Mouse (Mus musculus): ENCODE data around the gene Rnf26. TPM values are rescaled to one million over a fixed set of nuclear protein-coding genes. Genes with fewer than 3 reads are reported as not detected.
"Not testable (repeated sequence)": the region's sequence is repeated elsewhere in the genome, so short reads cannot be mapped to it uniquely, and the experiment has no call there.

Gene Rnf26
- total RNA-seq, 2 experiments from 2014 or later, result 13.0 to 15.1 TPM

DNA sequence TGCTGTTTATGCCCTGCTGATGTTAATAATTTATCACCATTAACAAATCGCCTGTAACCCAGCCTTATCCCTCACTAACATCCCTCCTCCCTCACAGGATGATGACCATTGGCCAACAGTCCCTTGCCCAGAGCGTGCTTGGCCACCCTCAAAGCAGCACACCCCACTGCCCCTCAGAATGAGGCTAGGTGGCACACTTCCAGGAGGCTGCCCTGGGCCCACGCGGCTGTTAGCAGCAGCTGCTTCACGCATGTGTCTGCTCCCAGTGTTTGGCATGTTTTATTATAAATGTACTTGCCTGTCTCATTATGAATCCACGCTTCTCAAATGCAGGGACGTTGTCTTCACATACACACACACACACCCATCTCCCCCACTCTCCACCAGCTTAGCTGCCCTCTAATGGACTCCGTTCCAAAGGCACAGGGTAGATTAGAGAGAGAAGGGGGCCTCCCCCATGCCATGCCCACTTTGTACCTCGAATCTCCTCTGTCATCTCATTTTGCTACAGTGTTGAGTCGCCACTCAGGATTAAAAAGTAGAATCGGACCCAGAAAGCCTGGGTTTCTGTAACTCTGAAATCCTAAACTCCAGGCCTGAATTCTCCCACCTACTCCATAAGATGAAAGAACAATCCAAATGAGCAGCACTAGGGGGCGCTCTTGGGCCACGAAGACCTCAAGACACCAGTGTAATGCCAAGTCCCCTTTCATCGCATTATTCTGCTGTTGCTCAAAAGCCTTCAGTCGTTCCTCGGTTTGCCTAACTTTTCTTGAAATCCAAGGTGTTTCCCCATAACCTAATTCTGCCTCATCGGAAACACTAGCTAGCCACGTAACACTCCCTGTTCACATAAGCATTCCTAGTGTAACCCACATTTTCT is 12.5 kb upstream of the Rnf26 start:
- peak; percentile 86 for DNase-seq

- no peak for DNase-seq
Measured at GRCm38 (mm10) chr9:44125026-44125425, 11.7 kb upstream of the Rnf26 start.

- DNase-seq, result no peak
Measured at GRCm38 (mm10) chr9:44124317-44124716, 11.0 kb upstream of the Rnf26 start.

DNA sequence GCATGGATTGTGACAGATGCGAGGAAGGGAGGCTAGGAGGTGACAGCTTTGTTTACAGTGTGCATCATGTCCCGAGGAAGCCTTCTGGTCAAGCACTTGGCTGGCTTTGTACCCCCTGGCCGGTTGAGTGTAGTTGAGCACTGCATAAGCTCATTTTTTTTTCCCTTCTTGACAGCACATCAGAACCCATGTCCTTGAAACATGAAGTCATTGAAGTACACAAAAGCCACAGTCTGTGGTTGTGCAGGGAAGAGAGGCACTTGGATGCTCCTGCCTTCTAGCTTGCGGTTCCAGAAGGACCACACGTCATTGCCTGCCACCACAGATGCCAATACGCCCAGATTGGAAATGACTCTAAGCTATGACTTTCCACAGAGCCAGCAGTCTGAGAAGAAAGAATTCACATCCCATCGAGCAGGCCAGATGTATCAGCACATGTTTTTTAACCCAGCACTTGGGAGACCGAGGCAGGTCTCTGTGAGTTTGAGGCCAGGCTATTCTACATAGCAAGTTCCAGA is 6.7 kb upstream of the Rnf26 start:
- no peak for DNase-seq

- DNase-seq, result no peak
Measured at GRCm38 (mm10) chr9:44119011-44119410, 5.7 kb upstream of the Rnf26 start.

GRCm38 (mm10) chr9:44116182-44116581 is 2.9 kb upstream of the Rnf26 start:
- DNase-seq, result no peak

- no peak for DNase-seq
Measured at GRCm38 (mm10) chr9:44115599-44115998, 2.3 kb upstream of the Rnf26 start.

DNA sequence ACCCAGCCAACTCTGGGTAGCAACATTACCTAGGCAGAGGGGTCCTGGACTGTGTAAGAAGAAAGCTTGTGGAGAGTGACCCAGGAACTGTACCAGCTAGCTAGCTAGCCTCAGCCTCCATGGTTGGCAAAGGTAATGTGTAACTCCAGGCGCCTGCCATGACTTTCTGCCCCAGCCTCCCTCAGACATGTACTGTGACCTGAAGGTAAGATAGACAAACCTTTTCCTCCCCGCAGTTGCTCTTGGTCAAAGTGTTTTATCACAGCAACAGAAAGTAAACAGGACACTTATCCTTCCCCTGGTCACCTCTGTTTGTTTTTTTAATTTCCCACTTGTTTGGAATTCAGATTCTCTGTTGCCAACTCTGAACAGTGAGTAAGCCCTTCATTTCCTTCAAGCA is 1.1 kb upstream of the Rnf26 start:
- no peak for DNase-seq

GRCm38 (mm10) chr9:44111909-44112308 is 1.4 kb downstream of the Rnf26 start:
- not testable (repeated sequence) for DNase-seq

- DNase-seq, result peak; percentile 77
Measured at GRCm38 (mm10) chr9:44109360-44110095, 3.8 kb downstream of the Rnf26 start.

GRCm38 (mm10) chr9:44108269-44109055 is 4.9 kb downstream of the Rnf26 start:
- no peak for DNase-seq

DNA sequence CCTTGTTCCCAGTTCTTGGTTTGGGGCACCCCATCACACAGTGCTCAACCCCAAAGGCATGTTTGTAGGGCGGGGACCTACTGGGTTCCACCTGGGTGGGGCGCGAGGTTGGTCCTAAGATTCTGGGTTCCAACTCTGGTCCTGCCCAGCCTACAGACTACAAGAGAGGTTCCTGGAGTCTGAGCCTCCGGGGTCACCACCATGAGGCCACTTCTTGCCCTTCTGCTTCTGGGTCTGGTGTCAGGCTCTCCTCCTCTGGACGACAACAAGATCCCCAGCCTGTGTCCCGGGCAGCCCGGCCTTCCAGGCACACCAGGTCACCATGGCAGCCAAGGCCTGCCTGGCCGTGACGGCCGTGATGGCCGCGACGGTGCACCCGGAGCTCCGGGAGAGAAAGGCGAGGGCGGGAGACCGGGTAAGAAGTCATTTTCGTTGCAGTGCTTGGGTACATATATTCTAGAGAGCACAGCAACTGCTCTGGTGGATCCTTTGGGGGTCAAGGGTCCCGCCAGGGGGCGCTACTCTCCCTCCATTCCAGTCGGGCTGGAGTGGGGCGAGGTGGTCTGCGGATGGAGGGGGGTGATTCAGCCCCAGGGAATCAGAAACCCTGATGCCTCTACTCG is 5.6 kb downstream of the Rnf26 start:
- DNase-seq, result peak; percentile 78

- peak; percentile 92 for DNase-seq
Measured at GRCm38 (mm10) chr9:44107110-44107509, 6.2 kb downstream of the Rnf26 start, which contains the start of gene C1qtnf5. C1qtnf5 (plus strand) TSS chr9:44107245.

DNA sequence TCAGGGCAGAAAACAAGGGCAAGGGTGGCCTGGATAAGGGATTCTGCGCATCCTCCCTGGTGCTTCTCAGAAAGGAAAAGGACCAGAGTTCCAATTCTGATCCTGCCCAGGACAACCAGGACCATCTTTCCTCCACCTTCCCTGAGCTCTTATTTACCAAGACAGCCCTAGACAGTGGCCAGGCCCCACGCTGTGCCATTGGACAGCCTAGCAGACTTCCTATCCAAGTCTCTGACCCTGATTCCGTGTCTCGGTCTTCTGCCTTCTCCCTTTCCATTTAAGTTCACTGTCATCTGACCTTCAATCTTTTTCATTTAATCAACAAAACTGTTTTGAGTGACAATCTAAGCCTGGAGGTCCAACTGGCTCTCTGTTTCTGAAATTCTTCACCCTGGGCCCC is 6.7 kb downstream of the Rnf26 start:
- no peak for DNase-seq

DNA sequence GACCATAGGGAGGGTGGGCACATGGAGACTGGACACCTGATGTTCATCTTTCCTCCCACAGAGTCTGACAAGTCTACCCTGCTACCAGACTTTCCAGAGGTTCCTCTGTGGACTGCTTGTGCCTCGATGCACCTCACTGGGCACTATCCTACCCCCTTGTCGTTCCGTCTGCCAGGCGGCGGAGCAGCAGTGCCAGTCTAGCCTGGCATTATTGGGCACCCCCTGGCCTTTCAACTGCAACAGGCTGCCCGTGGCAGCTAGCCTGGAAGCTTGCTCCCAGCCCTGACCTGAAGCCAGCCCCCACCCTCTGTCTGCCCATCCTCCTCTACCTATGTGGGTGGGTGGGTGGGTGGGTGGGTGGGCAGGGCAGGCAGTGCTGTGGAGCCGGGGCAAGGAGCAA is 7.1 kb downstream of the Rnf26 start:
- DNase-seq, result no peak

GRCm38 (mm10) chr9:44105781-44106180 is 7.5 kb downstream of the Rnf26 start:
- DNase-seq, result no peak

DNA sequence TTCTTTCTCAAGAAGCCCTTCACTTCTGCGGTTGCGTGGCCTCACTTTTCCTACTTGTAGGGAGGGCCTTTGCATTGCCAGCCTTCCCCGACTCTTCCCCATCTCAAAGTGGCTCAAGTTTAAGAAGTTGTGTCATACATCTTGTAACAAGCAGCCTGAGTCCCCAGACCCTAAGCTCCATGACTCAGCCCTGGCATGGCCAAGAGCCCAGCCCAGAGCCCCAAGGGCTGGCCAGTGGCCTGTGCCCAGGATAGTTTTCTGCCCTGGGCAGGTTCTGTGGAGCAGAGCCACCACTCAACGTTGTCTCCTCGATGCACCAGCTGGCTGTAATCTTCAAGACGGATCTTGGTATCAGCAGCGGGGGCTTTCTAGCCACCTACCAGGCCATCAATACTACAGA is 8.4 kb downstream of the Rnf26 start:
- no peak for DNase-seq

DNA sequence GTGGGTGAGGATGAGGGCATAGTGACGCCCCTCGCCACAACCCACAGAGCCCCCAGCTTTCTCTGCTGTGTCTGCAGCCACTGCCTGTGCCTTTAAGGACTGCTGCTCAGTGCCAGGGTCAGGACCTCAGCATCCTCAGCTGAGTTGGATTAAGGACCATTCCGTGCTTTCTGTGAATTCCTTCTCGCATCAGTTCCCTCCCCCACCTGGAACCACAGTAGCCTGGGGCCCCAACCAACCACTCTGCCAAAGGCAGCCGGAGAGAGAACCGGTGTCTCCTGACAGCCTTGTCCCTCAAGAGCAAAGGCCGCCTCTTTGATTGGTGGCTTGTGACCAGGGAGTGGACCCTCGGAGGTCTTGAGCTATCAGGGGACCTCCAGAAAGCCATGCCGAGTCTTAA is 11.8 kb downstream of the Rnf26 start, which contains the start of gene Mfrp:
TSS of gene Mfrp (plus strand) at position 240 of the 400 bp plus-strand sequence.
- DNase-seq, result no peak

GRCm38 (mm10) chr9:44096536-44096935 is 16.8 kb downstream of the Rnf26 start:
- no peak for DNase-seq

DNA sequence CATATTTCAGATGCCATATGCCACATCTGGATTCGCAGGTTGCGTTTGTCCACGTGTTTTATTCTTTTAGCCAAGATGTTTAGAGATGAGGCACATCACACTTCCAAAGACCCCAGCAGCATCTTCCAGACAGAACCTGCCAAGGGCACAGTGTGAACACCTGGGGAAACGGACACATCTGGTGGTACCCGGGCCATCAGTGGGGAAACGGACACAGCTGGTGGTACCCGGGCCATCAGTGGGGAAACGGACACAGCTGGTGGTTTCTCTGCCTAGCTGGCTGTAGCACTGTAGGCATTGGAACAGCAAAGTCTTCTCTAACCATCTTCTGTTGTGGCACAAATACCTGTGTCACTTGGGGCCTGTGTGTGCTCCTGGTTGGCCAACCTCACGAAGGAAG is 17.5 kb downstream of the Rnf26 start:
- DNase-seq, result no peak

DNA sequence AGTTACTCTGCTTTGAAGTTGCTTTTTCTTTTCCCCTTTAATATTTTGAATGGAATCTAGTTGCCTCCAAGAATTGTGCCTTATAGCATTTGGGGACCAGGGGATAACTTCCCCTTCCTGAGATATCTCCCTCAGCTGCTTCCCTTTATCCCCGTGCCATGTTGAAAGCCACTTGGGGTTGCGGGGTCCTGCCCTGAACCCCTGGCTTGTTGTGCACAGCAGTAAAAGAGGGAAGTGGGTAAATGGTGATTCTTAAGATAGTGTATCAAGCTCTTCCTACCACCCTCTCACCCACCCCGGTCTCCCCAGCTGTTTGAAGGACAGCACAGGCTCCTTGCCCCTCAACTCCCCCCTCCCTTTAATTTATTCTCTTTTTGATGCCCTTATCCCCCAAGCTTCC is 18.6 kb downstream of the Rnf26 start:
- no peak for DNase-seq
